Mouse (Mus musculus) embryonic fibroblast, embryonic 13.5 days (primary cell): ENCODE measurements at regions not wholly inside any gene's neighbourhood (a gene's known extent, or its start where the extent isn't known, plus 50 kb on each side); places are given as distances from the start of the nearest gene placed in this dataset.

Experiments used
- H3K27ac ChIP-seq: 2 replicates; pipeline ENCODE4 v1.5.1; 2012; ENCODE audit warnings: low read length, control low read depth, inconsistent platforms; ENCODE audit not compliant: insufficient read depth
- H3K4me1 ChIP-seq: 2 replicates; pipeline ENCODE4 v1.6.1; 2011; ENCODE audit warnings: low read length; ENCODE audit not compliant: control insufficient read depth, insufficient read depth
- H3K4me3 ChIP-seq: 2 replicates; pipeline ENCODE4 v1.5.1; 2011; ENCODE audit warnings: mild to moderate bottlenecking, control low read depth, low read length; ENCODE audit not compliant: insufficient read depth
- CTCF ChIP-seq: IDR thresholded peaks from 2 replicates; pipeline ENCODE4 v1.5.1; 2011; ENCODE audit warnings: mild to moderate bottlenecking, control low read depth, low read length, moderate library complexity, borderline replicate concordance; ENCODE audit not compliant: insufficient read depth
- POLR2A ChIP-seq: IDR thresholded peaks from 2 replicates; pipeline ENCODE4 v1.6.1; 2011; ENCODE audit warnings: low read depth, mild to moderate bottlenecking, control low read depth, low read length, moderate library complexity

DNA sequence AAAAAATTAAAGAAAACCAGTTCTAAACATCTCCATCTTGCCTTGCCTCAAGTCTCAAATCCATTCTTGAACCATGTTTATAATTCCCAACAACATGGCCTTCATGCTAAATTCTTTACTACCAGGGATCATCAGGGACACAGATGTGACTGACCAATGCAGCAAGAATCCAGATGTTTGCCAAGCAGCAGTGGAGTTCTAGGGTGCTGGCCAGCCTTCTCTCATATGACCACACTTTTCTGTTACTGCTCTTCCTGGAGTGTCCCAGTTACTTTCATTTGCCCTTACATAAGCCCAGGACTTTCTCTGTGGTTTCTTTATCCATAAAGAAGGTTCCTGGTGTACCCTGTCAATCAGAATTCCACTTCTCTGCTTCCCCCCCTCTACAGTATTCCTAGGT is 185.4 kb upstream of the Cd180 start:
- no peak overlapping the region for H3K4me3 ChIP-seq
- H3K4me1 ChIP-seq = no peaks in the 10 kb centered on the region; the same call in 1 of the 2 replicates
- TF ChIP-seq CTCF (no peak), POLR2A (no peak)
- H3K27ac ChIP-seq = no peak overlapping the region

DNA sequence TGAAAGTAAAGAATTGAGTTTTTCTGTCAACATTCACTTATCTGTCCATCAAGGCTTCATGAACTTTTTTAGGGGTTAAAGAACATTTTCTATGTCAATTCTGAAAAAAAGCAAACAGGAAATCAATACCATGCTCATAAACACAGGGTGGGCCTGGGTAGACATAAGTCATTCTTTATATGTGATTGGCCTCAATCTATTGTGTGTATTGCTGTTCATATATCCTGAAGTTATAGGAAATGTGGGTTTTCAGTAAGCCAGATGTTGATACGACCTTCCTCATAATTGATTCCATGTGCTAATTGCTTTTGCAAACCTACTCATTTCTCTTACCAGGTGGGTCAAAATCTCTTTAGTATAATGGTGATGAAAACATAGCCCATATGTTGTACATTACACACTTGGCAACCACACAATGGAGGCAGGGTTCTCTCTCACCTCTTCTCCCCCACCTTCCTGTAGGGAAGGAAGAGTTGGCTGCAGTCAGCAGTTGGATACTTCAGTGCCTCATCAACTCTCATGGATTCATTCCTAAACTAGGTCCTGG is 182.6 kb upstream of the Cd180 start:
- no peaks in the 10 kb centered on the region; the same call in 1 of the 2 replicates for H3K4me1 ChIP-seq
- H3K27ac ChIP-seq = no peak overlapping the region
- TF ChIP-seq CTCF (no peak), POLR2A (no peak)
- no peak overlapping the region for H3K4me3 ChIP-seq

DNA sequence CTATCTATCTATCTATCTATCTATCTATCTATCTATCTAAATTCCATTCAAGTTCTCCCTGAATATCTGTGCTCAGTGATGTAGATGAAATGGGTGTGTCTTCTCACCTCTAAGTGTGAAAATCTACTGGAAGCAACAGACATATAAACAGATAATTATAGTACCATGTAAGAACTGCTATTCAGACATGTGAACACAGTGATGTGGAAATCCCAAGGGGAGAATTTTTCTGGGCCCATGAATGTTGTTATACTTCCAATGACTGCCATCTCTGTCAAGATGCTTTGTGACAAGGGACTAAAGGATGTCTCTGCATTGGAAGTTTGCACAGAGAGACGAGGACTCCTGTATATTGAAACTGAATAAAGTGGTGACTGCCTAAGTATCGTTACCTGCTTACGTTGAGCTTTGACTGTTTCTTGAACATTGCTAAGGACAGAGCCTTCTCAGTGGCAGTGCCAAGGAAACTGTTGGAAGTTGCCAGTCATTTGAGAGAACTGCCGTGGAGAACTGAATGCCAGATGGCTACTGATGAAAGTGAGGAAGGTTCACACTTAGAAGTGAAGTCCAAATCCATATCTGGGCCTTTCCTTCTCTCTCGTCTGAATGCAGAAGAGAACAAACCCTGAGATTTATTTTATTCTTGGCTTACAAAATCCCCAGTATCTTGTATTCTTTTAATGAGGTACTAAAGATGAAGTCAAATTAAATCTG is 175.0 kb upstream of the Cd180 start:
- H3K4me3 ChIP-seq = no peak overlapping the region
- TF ChIP-seq POLR2A (no peak), CTCF (no peak)
- no peak overlapping the region for H3K27ac ChIP-seq
- no peaks in the 10 kb centered on the region for H3K4me1 ChIP-seq

DNA sequence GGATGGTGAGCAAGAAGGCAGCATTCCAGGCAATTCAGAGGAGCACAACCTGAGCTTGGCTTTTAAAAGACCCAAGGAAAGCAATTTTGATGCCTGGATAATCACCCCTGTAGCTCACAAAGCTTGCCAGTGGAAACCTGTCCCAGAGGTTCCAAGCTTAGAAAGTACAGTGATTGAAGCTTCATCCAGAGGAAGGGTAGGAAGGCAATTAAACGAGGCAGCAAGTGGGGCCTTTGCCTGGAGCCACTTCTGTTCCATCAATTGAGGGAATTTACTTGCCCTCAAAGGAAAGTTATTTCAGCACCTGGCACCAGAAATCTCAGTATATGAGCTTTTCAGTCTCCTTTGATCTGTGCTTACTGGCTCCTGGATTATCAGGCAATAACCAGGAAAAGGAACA is 171.9 kb upstream of the Cd180 start:
- Histone ChIP-seq H3K4me3 (no peak overlapping the region), H3K4me1 (no peaks in the 10 kb centered on the region), H3K27ac (no peak overlapping the region)
- no peak for TF ChIP-seq CTCF
- TF ChIP-seq POLR2A = no peak

DNA sequence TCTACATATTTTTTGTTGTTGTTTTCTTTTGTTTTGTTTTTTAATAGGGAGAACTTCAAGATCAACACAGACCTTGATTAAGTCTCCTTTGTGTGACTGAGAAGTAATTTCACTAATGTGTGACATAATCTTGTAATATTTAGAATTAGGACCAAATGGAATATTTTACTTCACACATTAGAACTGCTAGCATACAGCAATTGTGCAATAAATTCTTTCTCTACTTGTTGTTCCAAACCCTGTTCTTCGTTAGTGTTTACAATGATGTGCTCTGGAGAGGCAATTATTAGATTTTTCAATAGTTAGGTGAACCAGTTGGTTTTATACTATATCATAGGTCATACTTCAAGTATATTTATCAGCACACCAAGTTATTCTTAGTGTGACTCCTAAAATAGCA is 171.3 kb upstream of the Cd180 start:
- Histone ChIP-seq H3K4me1 (no peaks in the 10 kb centered on the region), H3K4me3 (no peak overlapping the region), H3K27ac (no peak overlapping the region)
- TF ChIP-seq POLR2A = no peak
- TF ChIP-seq CTCF = no peak

DNA sequence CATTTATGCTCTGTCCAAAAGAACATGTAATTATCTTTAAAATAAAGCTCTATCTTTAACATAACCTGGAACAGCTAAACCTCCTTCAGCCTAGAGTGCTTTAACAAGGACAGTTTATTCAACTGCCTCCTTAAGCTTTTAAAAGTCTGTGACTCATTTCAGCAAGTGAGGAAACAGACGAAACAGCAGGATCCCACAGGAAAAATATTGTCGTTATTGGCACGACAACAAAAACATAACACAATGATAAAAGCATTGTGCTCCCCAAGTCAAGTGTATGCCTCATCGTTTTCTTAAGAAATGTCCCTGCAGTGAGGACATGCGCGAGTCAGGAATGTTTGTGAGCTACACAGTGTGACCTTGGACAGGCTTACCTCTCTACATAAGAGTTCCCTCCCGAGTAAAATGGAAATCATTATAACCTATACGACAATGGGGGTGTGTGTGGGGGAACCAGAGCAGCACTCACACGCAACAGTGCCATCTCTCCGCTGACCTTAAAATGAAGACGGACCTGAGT is 166.7 kb upstream of the Cd180 start:
- no peaks in the 10 kb centered on the region for H3K4me1 ChIP-seq
- no peak for TF ChIP-seq CTCF
- no peak for TF ChIP-seq POLR2A
- H3K4me3 ChIP-seq = no peak overlapping the region
- H3K27ac ChIP-seq = no peak overlapping the region

DNA sequence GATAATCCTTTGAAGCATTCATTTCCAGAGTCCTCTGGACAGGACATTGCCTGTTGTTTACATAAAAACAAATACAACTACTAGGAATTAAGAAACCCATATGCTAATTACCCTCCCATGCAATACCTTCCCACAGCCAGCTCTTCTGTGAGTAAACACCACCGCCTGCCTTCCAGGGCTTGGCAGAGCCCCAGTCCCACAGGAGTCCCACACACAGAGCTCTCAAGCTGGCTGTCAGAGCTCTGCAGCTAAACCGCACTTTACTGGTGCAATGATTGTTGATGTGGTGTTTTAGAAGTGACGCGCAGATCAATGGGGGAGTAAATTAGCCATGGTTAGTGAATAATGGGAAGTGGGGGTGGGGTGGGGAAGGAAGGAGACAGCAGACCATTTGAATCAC is 159.6 kb upstream of the Cd180 start:
- TF ChIP-seq POLR2A (no peak), CTCF (no peak)
- no peaks in the 10 kb centered on the region for H3K4me1 ChIP-seq
- no peak overlapping the region for H3K27ac ChIP-seq
- H3K4me3 ChIP-seq = no peak overlapping the region

DNA sequence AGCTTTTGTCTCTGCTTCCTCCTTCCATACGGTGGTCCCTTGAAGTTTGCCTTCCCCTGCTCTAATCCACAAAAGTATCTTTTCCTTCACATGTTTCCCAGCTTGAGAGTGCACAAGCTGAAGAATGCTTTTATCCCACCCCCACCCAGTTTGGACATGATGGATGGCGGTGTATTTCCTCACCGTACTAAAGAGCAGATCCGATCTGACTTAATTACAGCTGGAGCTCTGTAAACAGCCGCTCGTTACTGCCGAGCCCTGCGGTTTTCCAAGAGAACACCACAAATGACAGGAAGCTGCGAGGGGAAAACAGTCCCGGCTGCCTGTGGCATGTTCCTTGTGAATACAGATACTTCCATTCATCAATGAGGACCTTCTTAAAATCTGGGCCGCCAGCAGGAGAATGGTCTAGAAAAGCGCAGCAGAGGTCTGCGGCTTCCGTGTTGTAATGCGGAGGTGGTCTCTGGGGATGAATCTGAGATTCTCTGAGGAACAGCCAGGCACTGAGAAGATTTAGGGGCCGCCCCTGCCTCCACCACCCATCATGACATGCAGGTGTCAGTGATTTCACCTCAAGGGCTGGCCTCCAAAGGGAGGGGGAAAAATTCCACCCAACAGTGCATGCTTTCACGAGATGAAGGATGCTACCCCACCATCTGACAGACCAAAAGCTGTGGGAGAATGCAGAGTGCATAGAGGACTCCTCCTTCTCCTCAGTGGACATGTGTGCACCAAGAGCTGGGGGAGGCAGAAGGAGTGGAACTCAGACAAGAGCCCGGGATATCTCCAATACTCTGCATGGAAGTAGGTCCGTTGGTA is 155.7 kb upstream of the Cd180 start:
- Histone ChIP-seq H3K4me1 (no peaks in the 10 kb centered on the region), H3K4me3 (no peak overlapping the region), H3K27ac (no peak overlapping the region)
- TF ChIP-seq CTCF (no peak), POLR2A (no peak)

DNA sequence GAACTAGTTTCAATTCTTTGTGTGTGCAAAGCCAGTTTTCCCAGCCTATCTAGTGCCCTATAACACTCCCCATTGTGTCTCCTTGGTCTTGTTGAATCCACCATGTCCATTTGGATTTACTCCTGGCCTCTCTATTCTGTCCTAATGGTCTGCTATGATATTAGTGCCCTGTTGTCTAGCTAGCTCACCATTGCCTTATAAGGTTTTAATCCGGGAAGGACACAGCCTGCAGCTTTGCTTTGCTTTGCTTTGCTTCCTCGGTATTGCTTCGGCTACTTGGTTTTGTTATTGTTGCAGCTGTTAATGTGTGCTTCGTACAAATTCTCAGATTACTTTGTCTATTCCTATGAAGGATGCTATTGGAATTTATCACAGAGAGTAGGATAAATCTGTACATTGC is 152.9 kb upstream of the Cd180 start:
- Histone ChIP-seq H3K4me3 (no peak overlapping the region), H3K27ac (no peak overlapping the region), H3K4me1 (no peaks in the 10 kb centered on the region)
- TF ChIP-seq POLR2A (no peak), CTCF (no peak)
